Mouse (Mus musculus) layer of hippocampus, adult 2 months (tissue): ENCODE results near the gene Fmo2. TPM values are rescaled to one million over a fixed set of nuclear protein-coding genes. Genes with fewer than 3 reads are reported as not detected.

Experiments used
- DNase-seq, 2 experiments: peaks; one replicate each; pipeline ENCODE4 v3.0.0; 2022; ENCODE audit warnings: low spot score in 2 of 2
- H3K27ac ChIP-seq: fragments of 200-600 bp; 2 replicates; pipeline ENCODE4 v1.8.1; 2022
- H3K4me3 ChIP-seq: fragments of 200-600 bp; 2 replicates; pipeline ENCODE4 v1.8.1; 2022; ENCODE audit warnings: mild to moderate bottlenecking
- CTCF ChIP-seq: fragments of 200-600 bp; conservative IDR thresholded peaks from 2 replicates; pipeline ENCODE4 v1.8.1; 2022; ENCODE audit warnings: antibody characterized with exemption, mild to moderate bottlenecking, moderate library complexity
- total RNA-seq, 2 experiments: library from RNA; stranded (reverse); gene quantifications; 2 replicates each; pipeline ENCODE4 v1.2.3; 2021

Fmo2 gene
- total RNA-seq, 2 experiments from 2014 or later: 2.4 to 2.7 TPM

DNA sequence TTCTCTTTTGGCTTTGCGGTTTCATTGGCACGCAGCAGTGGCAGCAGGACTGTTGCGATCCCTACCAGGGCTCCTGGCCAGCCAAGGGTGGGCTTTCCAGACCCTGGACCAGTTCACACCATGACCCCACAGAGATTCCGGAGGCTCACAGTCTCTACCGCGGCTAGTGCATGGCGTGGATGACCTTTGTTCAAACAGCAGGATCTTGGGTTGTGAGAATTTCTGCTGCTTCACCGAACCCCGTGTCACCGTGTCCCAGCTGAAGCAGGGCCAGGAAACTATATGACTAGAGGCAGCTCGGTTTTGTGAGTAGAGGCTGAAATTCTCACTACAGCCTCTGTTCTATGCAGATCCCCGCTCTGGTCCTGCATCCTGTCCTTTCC, 39.8 kb downstream of the Fmo2 start:
- Histone ChIP-seq H3K27ac (peak overlapping the region; percentile 81), H3K4me3 (peak overlapping the region; percentile 42)
- TF ChIP-seq CTCF: no peak
- peak in 1 of 2 experiments; percentile 22 for DNase-seq

DNA sequence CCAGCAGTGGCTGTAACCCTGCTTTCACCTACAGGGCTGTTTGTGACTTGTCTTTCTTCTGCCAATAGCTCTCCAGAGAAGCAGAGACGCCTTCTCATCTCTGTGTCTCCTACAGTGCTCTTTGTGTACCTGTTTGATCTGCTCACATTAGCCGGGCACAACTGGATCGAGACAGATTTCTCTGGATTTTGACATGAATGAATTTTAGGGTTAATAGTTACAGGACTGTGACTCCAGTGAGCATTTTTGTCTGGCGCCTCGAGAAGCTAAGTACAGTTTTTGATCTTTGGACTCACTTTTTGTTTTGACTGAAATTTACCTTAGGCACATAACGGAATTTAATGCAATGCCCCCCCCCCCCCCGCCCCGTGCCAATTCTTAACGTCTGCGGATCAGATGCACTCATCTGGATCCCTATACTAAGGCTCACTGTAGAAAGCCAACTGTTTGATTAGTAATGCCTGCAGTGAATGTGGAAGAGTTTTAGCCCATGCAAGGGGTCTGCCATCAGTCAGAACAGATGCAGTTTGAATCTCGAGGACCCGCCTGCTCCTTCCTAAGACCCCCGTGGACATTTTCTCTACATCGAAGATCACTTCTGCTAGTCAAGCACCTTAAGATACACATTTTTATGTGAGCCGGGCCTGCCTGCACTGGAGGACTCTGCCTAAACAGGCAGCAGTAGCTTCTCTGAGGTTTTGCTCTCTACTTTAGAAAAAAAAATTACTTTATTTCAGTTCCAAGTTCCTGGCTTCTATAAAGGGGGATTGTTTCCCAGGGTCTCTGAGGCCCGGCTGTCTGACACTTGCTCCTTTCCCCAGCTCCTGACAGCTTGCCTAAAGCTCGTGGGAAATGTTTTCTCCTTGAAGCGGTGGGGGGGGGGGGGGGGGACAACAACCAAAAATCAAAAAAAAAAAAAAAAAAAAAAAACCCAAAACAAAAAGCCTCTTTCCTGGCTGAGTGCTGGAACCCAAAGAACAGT, 40.5 kb downstream of the Fmo2 start:
- peak overlapping the region; percentile 42 for H3K4me3 ChIP-seq
- no peak for TF ChIP-seq CTCF
- no peak for DNase-seq
- peak overlapping the region; percentile 81 for H3K27ac ChIP-seq

DNA sequence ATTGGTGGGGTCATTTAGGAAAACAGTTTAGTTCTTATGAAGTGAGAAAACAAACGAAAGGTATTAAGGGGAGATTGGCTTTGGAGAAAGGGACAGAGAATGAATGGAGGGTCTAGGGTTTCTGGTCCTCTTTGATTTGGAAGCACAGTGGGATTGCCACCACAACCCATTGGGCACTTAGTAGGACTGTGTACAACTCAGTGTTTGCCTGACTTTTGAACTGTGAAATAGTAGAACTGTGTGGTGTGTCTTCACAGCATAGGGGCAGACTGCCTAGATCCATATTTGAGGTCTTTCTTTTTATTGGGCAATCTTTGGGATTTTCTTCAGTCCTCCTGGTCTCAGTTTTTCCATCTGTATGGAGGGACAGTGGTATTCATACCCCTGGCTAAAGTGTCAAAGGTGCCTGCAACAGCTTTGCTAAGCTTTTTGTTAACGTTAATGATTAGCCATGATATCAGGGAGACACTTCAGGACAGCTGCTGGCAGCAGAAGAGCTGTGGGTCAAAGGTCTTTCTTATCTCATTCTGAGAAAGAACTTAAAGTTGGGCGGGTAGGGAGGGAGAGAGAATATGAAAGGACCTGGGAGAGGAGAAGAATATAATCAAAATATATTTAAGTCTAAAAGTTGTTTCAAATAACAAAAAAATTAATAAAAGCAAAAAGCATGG, 44.6 kb downstream of the Fmo2 start:
- DNase-seq: no peak
- TF ChIP-seq CTCF: no peak
- Histone ChIP-seq H3K27ac (no peak overlapping the region), H3K4me3 (no peak overlapping the region)

DNA sequence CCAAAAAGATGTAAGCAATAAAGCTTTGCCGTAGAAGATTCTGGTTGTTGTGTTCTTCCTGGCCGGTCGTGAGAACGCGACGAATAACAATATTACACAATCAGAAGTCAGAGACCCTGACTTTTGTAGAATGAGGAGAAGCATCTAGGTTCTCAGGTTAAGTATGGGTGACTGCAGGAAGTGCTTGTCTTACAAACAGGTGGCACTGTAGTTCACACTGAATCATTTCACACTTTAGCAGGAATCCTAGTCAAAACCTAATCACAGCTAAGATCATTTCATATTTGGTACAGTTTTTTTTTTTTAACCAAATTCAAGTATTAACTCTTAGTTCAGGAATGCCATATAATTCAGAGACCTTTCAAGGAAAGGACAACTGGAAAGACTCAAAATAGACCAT, 51.0 kb downstream of the Fmo2 start:
- no peak overlapping the region for H3K4me3 ChIP-seq
- H3K27ac ChIP-seq: no peak overlapping the region
- peak; percentile 63 for TF ChIP-seq CTCF
- DNase-seq: no peak

DNA sequence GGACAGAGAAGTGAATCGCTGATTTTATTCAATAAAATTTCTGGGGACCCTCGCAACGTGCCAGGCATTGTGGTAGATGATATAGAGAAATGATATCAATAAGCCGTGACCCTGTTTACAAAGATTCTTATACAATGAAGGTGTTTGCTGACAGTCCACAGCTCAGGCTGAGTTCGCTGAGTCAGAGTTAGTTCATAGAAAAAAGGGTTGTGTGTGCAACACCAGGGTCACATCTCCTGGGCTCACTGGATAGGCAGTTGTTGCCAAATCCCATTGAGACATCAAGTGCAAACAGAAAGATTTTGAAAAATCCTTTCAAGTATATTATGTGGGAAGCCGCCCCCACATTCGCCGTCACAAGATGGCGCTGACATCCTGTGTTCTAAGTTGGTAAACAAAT, 58.3 kb downstream of the Fmo2 start:
- TF ChIP-seq CTCF: no peak
- no peak for DNase-seq
- no peak overlapping the region for H3K4me3 ChIP-seq
- H3K27ac ChIP-seq: no peak overlapping the region

DNA sequence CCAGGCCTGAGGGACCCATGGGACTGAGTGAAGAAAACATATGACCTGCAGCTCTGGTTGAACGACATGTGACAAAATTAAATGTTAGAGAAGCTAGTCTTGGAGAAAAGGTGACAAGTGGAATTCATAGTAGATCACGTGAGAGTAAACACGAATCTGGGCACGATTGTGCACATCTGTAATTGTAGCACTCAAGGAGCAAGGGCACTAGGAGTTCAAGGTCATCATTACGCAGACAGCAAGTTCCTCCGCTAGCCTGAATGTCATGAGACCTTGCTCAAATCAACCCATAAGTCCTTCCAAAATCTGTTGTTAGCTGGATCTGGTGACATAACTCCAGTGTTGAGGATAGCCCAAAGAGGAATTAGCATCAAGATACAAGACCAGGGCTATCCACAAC, 59.5 kb downstream of the Fmo2 start:
- TF ChIP-seq CTCF: no peak
- DNase-seq: no peak
- Histone ChIP-seq H3K27ac (no peak overlapping the region), H3K4me3 (no peak overlapping the region)

DNA sequence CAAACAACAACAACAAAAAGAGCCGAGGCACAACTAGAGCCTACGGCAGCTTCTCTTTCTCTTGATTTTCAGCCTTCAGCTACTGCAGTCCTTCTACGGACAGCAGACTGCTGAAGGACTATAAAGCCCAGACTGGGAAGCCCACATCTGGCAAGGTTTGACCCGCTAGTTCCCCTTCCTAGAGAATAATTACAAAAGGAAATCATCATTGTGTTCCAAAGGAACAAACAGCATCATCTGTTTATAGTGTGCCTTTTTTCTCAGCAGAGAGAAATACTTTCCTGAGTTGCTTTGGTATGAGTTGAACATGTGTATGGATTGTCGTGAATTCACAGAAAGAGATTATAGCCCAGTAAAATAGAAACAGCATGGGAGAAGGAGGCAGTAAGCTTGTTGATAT, 64.2 kb downstream of the Fmo2 start:
- Histone ChIP-seq H3K27ac (no peak overlapping the region), H3K4me3 (no peak overlapping the region)
- DNase-seq: no peak
- TF ChIP-seq CTCF: no peak

DNA sequence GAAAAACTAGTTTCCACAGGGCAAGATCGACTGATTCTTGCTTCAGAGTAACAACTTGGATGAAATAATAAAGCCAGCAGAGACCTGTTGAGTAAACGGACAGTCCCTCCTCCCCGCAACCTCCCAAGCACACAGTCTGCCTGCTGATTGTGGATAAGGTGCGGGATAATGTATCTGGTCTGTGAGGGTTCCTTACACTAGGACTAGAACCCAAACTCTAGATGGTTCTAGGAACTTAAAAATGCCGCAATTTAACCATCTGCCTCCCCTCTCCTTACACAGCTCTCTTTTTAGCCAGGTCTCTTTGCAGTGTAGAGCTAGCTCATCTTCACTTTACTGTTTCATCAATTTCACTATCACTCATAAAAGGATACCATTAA, 66.0 kb downstream of the Fmo2 start:
- Histone ChIP-seq H3K4me3 (no peak overlapping the region), H3K27ac (no peak overlapping the region)
- TF ChIP-seq CTCF: no peak
- no peak for DNase-seq

DNA sequence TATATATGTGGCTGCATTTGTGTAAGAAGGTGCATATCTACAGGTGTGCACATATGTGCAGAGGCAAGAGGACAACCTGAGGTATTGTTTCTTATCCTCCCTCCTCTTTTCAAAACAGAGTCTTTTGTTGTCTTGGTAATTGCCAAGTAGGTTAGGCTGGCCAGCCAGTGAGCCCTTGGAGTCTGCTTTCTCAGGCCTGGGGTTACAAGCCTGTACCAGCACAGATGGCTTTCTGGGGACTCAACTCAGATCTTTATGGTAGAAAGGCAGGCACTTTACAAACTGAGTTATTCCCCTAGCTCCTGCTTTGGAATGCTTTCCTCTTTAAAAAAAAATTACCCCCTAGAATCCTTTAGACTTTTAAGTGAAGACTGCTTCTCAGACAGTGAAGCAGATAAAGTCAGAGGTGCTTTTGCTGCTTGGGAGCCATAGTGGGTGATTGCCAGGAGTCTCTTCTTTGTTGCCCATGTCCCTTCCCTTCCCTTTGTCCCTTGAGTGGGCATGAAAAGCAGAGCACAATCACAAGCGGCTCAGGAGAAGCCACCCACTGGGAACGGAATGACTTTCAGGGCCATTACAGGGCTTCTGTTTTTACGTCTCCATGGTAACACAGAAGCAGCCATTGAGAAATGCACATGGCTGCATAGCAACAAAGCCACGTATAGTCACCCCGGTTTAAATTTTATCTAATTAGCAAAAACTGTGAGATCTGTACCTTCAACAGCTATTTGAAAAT, 66.5 kb downstream of the Fmo2 start:
- no peak for TF ChIP-seq CTCF
- no peak overlapping the region for H3K4me3 ChIP-seq
- no peak for DNase-seq
- H3K27ac ChIP-seq: no peak overlapping the region

Other genes with a start within 250 kb of the Fmo2 start
- not detected for gene Myocos, start 240.5 kb downstream of the Fmo2 start, total RNA-seq
- gene Prrc2c, start 158.2 kb downstream of the Fmo2 start, total RNA-seq: 100 to 1,000 TPM; 177 to 199 TPM
- gene Fmo4, start 84.8 kb downstream of the Fmo2 start, total RNA-seq: not detected
- gene Fmo1, start 32.1 kb downstream of the Fmo2 start, total RNA-seq: 10 to 100 TPM in 1 of 2 experiments, 1 to 10 TPM in 1; 7.5 to 13.5 TPM
- not detected for gene Fmo6, start 38.8 kb upstream of the Fmo2 start, total RNA-seq
- not detected for gene Fmo3, start 85.8 kb upstream of the Fmo2 start, total RNA-seq
- not detected for gene Mroh9, start 186.9 kb upstream of the Fmo2 start, total RNA-seq